Mouse (Mus musculus) gonadal fat pad, adult 2 months (tissue): ENCODE data around the gene Myo3b. TPM values are rescaled to one million over a fixed set of nuclear protein-coding genes. Genes with fewer than 3 reads are reported as not detected.

Source experiments
- DNase-seq: peaks from one replicate; pipeline ENCODE4 v3.0.0-alpha.2; 2012; ENCODE audit warnings: low read depth
- polyA plus RNA-seq: library from polyadenylated mRNA; depleted of rRNA; stranded (reverse); fragments of >200 nt; gene quantifications from 2 replicates; pipeline ENCODE4 v1.2.3, GENCODE M21; 2012; rRNA removed

Gene Myo3b
- 24.4 and 30.5 TPM in 2 replicates for polyA plus RNA-seq

DNA sequence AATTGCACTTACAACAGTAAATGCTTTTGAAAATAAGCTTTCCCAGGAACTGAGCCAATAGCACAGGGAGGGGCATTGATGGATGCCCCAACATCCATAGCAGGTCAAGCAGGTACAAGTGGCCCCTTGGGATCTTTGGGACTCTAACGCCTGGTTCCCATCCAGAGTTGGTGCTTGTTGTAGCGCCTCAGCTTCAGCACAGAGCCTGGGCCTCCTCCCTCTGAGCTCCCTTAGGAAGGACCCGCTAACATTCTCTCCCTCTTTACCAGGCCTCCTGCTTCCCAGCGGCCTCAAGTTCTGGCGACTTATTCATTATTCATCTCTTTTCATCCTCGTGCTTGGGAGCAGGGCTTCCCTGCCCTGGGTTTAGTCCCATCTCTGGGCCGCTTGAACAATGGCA lies at the start of gene Myo3b:
Gene Myo3b (plus strand): TSS at position 375 of the 400 bp plus-strand sequence.
- no peak for DNase-seq

DNA sequence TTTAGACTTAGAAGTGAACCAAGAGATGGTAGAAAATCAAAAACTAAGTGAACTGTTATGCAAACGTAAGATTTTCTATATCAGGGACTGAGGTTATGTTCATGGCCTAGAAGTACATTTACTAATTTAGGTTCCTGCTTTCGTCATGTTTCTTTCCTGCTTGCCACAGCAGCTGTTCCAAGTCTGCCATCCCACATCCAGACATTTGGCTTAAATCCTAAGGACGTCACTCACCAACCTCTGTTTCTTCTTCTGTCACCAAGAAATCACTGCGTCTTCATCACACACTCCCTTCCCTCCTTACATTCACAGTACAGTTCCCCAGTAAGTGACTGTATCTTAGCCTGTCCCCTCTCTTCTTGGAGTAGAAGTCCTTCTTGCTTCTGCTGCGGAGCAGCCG lies 49.7 kb upstream of the Myo3b start:
- no peak for DNase-seq

DNA sequence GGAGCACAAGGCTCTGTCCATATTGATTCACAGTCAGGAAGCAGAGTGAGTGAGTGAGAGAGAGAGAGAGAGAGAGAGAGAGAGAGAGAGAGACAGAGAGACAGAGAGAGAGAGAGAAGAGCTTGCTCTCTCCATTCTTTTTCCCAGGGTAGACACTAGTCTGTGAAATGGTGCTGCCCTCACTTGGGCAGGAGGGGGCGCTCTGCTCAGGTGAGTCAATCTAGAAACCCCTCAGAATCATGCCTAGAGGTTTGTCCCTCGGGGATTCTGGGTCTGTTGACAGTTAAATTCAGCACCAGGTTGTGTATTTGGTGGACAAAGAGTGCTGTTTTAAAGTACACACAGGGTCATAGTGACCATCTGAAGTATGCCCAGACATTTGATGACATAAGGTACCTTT lies 48.3 kb upstream of the Myo3b start:
- DNase-seq = no peak

DNA sequence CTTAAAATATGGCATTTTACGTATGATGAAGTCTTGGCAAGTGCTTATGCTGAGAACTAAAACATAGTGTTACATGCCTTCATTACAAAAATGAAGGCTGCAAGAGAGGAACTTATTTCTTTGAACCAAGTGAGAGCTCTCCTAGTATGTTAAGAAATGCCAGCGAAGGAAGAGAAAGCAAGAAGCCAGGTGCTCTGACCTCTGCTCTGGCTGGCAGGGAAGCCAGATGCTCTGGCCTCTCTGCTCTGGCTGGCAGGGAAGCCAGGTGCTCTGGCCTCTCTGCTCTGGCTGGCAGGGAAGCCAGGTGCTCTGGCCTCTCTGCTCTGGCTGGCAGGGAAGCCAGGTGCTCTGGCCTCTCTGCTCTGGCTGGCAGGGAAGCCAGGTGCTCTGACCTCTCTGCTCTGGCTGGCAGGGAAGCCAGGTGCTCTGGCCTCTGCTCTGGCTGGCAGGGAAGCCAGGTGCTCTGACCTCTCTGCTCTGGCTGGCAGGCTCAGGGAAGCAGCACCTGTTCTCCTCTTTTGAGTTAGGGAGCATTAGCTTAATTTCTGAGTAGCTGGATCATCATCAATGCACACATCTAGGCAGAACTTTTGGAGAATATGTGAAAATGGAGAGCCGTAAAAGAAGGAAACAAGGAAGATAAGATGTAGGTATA lies 44.7 kb upstream of the Myo3b start:
- DNase-seq = peak; percentile 24

DNA sequence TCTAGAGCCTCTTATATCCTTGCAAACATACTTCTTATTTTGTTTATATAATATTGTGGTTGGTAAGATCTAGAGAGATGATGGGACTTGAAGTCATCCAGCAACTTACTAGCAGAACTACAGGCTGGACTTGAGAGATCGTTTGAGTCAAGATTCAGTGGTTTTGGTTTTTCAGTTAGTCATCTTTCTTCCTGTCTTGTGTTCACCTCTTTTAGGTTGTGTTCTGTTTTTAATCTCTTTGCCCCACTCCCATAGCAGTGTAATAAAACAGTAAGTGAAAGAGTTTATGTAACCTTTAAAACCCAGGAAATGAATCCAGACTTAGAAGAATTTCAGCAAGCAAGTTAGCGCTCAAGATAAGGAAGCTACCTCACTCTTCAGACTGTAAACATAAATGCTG lies 44.1 kb upstream of the Myo3b start:
- no peak for DNase-seq

DNA sequence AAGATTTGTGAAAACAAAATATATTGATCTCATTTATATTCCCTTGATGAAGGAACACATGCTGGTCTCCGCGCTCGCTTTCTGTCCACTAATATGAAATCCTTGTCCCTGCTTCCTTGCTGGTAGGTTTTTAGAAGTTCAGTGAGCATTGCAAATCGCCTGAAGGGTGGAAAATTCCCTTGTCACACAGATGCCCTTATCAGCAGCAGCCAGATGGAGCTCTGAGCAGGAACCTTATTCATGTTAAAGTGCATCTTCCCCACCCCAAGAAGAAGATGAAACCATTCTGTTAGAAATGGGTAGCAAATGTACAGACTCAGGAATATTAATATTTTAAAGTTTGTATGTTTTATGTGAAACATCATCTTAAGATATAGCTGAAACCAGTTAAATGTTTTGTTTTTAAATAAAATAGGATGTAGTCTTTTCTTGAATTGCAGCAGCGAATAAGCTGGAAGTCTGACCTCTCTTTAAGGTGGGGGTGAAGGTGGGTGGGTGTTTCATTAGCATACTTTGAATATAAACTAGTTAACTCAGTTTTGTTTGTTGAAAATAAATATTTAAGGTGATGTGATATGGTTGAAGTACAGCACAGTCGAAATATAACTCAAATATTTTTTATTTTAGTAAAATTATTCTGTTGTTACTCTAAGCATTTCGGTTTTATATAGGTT lies 39.7 kb upstream of the Myo3b start:
- DNase-seq = no peak

DNA sequence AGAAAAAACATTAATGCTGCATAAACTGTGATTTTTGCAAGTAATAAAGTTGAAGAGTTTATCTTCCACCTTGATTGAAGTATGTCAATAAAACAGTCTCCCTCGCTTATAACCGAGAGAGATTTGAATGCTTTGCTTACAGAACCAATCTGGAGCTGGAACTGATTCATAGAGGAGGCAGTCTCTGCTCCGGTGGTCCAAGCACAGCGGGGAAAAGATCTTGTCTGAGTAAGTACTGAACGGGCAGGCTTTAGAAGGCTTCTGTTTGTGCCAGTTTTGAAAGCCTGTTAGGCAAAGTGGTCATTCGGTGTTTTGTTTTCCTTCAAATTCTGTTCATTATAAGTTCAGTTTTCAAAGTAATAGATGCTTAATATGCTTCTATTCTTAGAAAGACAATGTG lies 38.6 kb upstream of the Myo3b start:
- no peak for DNase-seq

DNA sequence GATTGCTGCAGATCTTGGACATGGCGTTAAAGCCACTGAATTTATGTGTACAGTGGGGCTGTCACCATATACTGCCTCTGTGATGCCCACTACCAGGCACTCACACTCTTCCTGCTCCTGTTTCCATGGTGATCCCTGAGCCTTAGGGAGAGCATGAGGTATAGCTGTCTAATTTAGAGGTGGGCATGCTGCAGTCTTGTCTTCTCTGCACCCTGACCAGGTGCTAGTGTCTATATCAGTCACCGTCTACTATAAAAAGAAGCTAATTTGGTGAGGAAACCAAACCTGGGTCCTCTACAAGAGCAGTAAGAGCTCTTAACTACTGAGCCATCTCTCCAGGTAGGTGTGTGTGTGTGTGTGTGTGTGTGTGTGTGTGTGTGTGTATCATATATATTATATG lies 32.4 kb upstream of the Myo3b start:
- no peak for DNase-seq

DNA sequence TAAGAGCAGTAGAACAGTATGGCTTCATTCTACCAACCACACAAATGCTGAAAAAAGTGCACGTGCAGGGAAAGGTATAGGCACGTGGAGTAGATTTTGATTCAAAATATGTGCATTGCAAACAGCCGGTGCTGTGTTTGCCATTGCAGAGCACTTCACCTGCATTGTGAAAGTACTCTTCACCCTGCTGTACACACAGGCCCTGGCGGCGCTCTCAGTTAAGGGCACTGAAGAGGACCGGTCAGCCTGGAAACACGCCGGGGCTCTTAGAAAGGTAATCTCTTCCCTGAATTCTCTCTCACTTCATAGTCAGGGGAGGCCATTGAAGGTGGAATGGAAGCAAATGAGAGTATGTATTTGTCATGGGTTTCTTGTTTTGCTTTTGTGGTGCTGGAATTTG lies 26.0 kb upstream of the Myo3b start:
- DNase-seq = no peak

DNA sequence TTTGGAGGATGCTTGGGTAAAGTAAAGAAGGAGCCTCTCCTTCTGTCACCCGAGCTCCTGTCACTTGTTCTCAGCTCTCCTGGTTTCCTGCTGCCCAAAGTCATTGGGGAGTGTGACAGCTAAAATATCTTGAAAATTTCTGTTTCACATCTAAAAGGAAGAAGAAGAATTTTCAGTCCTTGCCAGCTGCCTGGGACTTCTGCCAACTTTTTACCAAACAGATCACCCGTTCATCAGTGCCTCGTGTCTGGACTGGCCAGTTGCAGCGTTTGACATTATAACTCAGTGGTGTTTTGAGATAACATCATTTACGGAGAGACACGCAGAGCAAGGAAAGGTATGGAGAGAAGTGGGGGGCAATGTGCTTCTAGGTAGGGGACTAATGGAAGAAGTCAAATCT lies 20.7 kb upstream of the Myo3b start:
- DNase-seq = no peak

DNA sequence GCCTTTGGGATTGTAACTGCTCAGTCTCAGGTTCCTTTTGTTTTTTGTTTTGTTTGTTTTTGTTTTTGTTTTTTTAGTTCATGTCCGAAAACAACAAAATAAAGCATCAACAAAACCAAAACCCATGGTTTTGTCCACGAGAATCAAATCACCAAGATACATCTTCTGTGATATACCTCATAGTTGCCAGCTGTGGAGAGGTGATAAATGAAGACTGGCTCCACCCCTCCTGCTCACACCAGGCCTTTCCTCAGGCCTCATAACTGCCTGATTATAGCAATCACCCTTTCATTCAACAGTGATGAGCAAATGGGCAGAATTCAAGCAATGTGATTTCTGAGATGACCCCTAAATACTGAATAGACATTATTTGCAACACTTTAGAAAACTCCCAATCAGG lies 14.5 kb upstream of the Myo3b start:
- no peak for DNase-seq

DNA sequence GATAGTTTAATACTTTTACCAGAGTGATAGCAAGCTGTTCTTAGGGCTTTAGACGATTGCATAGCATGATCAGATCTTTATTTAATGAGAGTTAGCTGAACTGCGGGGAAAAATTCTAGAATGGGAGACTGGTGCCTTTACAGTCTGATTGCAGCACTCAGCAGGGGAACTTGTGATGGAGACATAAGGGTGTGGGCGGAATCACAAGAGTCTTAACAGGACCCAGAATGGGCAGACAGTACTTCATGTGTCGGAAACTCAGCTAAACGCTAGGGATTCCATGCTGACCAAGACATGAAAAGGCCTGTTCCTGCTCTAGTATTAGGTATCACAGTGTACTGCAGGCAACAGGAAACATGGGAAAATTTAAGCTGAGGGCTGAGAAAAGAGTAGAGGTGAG lies 13.2 kb upstream of the Myo3b start:
- no peak for DNase-seq

DNA sequence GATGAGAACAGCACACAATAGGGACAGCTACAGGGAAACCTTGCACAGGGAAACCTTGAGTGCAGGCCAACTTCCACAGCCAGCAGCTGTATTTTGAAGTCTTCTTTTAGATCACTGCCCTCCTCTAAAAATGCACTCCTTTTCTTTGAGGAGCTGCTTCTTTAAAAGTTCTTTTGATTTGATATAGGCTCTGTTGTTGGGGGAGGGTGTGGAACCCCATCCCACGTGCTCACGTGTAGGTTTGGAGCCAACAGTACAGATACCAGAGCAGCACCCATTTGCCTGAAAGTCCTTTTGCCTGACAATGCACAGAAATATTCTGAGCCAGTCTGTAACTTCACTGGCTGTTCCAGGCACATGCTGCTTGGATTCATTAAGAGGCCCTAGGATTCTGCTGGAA lies 7.5 kb upstream of the Myo3b start:
- DNase-seq = no peak

DNA sequence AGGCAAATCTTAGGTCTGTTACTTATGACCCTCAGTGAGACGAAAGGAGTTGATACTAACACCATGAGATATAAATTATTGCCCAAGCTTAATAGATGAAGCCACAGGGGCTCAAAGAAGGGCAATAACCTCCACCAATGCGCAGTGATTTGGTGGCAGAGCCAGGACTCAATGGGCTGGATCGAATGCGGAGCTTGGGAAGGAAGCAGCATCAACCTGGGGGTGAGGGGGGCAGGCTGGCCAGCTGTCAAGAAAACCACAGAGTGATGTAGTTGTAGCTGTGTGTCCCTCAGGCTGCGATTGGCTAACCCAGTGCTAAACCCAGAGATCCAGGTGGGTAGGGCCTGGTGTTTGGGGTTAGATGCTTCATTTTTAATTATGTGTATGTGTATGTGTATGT lies 4.0 kb upstream of the Myo3b start:
- no peak for DNase-seq

DNA sequence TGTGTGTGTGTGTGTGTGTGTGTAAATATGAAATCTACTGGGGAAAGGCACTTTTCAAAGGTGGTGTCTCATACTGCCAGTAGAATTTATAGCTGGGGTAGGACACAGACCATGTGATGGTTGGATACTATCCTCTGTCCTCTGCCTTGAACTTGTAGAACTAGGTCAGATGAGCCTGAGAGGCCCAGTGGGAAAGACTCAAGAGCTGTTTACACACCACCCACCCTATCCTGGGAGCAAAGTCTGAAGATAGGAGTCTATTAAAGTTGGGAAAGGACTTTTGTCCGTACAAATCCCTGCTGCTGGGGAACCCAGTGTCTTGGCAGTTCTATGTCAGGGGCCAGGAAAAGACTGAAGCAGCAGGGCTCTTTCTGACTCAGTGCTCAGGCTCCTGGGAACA lies 3.6 kb upstream of the Myo3b start:
- no peak for DNase-seq

DNA sequence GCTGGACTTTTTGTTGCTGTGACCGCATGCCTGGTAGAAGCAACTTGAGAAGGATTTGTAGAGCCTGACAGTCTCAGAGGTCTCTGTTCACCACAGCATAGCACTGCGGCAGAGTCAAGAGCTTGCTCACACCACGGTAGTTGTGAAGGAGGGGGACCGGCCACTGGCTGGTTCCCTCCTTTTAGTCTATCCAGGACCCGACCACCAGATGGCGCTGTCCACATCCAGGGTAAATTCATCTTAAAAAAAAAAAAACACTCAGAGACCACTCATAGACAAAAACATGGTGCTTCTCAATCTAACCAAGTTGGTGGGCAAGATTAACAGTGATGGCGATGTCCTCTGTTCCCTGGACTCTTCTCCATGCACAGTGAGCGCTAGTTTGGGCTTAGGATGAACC lies 1.7 kb upstream of the Myo3b start:
- no peak for DNase-seq

DNA sequence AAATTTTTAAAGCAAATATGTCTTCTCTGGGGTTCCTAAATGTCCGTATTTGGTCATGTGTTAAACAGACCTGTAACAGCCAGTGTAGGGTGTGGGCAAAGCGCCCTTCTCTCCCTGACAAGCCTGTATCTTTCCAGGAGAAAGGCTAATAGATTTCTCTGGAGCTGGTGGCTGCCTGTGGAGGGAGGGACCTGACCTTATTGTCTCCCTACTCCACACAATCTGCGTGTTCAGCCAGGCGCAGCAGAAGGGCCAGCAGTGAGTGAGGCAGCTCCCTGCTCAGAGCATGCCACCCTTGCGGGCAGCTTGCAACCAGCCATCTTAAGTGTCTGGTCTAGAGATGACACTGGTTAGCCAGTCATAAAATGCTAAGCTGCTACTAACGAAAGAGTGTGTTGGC lies 5.5 kb downstream of the Myo3b start:
- DNase-seq = no peak

DNA sequence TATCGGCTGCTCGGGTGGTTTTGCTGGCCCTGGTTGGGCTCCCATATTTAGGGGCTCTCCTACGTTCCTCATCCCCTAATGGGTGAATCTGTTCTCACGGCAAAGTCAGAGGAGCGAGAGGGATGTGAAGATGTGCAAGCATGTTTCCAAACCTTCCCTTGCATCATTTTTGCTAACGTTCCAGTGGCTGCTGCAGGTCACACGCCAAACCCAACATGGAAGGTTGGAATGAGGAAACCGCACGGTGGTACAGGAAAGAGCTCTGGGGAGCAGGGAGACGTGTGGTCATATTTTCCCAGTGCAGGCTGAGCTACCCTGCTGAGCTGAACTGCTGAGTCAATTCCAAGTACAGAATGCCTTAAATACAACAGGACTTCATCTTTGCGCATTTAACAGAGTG lies 8.9 kb downstream of the Myo3b start:
- DNase-seq = no peak

DNA sequence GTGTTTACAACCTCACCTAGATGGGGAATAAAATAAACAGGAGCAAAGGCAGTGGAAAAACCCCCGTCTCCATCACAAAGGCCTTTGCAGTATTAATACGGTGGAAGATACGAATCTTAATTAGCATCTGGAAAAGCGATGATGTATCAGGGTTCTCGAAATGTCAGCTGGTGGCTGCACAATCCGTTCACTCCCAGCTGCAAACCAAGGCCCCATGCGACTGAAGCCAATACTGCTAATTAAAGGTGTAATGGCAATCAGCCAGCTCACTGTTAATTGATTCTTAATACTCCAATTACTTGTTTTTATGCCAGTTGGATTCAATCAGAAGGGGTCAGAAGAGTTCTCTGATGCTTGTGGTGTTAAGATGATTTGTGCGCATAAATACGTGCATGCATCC lies 14.9 kb downstream of the Myo3b start:
- no peak for DNase-seq

DNA sequence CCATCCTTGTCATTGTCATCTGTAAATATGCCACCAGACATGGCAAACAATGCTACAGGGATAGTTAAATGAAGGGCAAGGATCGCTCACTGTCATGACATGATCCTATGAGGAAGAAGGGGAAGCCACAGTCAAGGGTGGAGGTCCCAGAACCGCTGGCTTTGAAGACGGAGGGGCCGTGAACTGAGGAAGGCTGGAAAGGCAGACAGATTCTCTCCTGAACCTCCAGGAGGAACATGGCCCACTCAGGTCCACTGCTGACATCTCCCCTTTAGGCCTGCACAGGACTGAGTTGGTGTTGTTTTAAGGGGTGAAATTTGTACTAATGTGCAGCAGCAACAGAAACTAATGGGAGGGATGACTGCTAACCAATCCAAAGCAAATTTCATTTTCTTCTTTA lies 19.3 kb downstream of the Myo3b start:
- DNase-seq = no peak

DNA sequence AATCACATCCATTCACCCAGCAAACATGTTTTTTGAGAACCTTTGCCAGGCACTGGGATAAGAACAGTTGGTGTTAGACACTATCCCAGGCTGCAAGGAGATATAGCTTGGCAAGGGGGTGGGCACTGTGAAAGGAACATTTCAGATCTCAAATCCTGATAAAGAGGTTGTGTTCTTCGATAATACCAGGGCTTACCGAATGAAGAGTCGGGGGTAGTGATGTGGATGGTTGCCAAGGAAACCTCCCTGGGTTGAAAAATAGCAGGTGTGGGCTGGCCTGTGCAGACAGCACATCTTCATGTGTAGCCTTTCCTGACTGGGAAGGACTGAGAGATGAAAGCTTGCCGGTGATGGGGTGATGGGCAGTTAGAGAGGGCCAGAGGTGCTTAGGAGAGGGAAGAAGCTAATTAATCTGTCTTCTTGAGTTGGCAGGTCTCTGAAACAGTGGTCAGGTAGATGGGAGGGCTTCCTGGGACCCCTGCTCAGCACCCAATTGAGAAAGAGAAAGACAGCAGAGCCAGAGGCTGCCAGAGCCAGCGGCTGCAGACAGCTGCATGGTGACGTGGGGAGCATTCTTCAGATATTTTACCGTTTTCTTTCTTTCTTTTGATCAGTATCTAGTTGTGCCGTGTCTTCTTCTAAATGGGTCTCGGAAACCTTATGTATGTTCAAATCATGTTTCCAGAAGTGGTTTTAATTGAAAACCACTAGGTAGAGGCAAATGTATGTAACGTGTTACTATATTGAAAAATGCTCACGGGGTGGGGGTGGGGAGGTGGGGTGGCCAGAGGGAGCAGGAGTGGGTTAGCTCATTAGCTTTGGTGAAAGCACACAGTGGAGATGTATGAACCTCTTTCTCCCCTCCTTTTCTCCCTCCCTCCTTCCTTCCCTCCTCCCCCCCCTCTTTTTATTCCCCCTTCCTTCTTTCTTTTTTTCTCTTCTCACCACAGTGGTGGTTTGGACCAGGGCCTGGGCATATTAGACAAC lies 21.7 kb downstream of the Myo3b start:
- no peak for DNase-seq

DNA sequence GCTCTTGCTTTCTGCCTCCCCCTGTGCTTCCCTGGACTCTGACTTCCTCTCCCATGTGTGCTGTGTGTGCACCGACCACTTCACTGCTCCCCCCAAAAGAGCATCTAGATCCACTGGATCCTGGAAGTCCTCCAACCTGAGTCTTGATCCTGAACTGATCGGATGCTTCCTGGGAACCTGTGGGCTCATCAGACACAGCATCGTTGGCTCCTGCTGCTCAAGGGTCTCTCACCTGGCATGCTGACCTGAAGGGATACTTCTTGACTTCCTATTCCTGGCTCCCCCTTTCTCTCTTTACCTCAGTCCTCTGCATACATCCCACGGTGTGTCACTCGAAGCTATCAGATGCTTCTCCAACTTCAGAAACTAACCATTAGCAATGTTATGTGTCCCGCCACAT lies 26.2 kb downstream of the Myo3b start:
- no peak for DNase-seq
